Mouse (Mus musculus) small intestine, adult 2 months (tissue): ENCODE measurements at regions not wholly inside any gene's neighbourhood (a gene's known extent, or its start where the extent isn't known, plus 50 kb on each side); places are given as distances from the start of the nearest gene placed in this dataset.

ENCODE experiments used
- H3K27ac ChIP-seq: fragments of 200-500 bp; 2 replicates; pipeline ENCODE4 v1.5.1; 2012; ENCODE audit warnings: low read depth, low read length, control low read depth, inconsistent platforms; ENCODE audit not compliant: insufficient read depth
- H3K27me3 ChIP-seq: fragments of 200-500 bp; 2 replicates; pipeline ENCODE4 v1.6.1; 2012; ENCODE audit warnings: mild to moderate bottlenecking, moderate library complexity, low read length, inconsistent platforms; ENCODE audit not compliant: control insufficient read depth, insufficient read depth
- H3K36me3 ChIP-seq: fragments of 200-500 bp; 2 replicates; pipeline ENCODE4 v1.6.1; 2012; ENCODE audit warnings: mild to moderate bottlenecking, low read length, control low read depth, inconsistent platforms; ENCODE audit not compliant: control insufficient read depth, insufficient read depth
- H3K4me1 ChIP-seq: fragments of 200-500 bp; 2 replicates; pipeline ENCODE4 v1.6.1; 2012; ENCODE audit warnings: low read length, inconsistent platforms, mixed read lengths; ENCODE audit not compliant: control insufficient read depth, insufficient read depth, insufficient read length
- H3K4me3 ChIP-seq: fragments of 200-500 bp; 2 replicates; pipeline ENCODE4 v1.5.1; 2012; ENCODE audit warnings: low read depth, mild to moderate bottlenecking, control low read depth, inconsistent platforms, low read length, moderate library complexity
- CTCF ChIP-seq: fragments of 200-500 bp; IDR thresholded peaks from 2 replicates; pipeline ENCODE4 v1.5.1; 2012; ENCODE audit warnings: low read depth, mild to moderate bottlenecking, control low read depth, inconsistent platforms, low read length, moderate library complexity, mixed read lengths; ENCODE audit not compliant: insufficient replicate concordance, insufficient read length; ENCODE audit errors: extremely low read depth
- POLR2A ChIP-seq: fragments of 200-500 bp; IDR thresholded peaks from 2 replicates; pipeline ENCODE4 v1.6.1; 2012; ENCODE audit warnings: low read depth, mild to moderate bottlenecking, control low read depth, inconsistent platforms, low read length, moderate library complexity
- WGBS: fragments of 180-500 bp; shearing (Covaris S2); methylation state at CpG from one replicate; pipeline ENCODE4 v1.1.7; 2018; 5-methylcytosine and 5-hydroxymethylcytosine counted together

DNA sequence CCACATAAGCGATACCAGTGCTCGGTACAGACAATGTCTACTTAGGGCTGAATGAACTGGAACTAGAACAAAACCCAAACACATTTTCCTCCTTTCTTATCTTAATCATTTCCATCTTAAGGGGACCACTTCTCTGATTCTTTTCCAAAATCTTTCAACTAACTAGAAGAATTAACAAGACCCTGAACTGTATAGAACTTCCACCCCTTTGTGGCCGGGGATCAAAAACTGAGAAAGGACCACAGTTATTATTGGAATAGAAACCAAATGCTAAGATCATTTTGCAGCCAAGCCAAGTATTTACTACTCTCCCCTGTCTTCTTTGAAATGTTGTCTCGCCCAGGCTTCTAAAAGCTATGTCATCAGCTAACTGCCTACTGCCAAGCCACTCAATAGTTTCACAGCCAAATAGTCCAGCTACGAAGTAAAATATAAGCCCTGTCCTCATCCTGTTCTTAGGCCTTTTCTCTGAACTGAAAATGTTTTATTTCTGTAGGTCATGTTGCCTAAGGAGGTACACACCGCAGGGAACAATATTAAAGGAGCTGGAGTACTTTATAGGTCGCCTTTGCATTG is 177.3 kb upstream of the Zpld1 start:
- TF ChIP-seq POLR2A, result no peak
- no peak for TF ChIP-seq CTCF
- whole genome bisulfite sequencing, result 85% methylated on average over 7 of the region's 7 CpGs
- H3K27ac ChIP-seq, result no peak overlapping the region
- H3K36me3 ChIP-seq, result no peaks in the 10 kb centered on the region
- no peak overlapping the region for H3K4me3 ChIP-seq
- no peaks in the 10 kb centered on the region for H3K27me3 ChIP-seq
- H3K4me1 ChIP-seq, result no peaks in the 10 kb centered on the region

DNA sequence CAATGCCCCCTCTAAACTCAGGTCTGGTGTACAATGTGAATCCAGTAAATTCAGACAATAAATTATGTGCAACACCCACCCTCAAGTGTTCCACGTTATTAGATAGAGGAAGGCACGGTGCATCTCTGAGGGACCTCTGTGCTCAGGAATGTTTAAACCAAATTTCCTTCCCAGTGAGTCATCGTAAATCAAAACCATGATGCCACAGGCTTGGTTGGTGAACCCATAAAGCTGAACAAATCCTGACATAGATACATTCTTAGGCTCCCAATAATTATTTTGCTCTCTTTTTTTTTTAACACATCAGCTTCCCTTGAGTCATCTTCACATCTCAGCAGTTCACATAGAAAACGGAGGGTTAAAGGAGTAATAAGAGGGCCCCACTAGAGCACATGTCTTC is 173.6 kb upstream of the Zpld1 start:
- no peak overlapping the region for H3K27ac ChIP-seq
- no peaks in the 10 kb centered on the region for H3K27me3 ChIP-seq
- no peak overlapping the region for H3K4me3 ChIP-seq
- TF ChIP-seq CTCF (no peak), POLR2A (no peak)
- no peaks in the 10 kb centered on the region for H3K4me1 ChIP-seq
- H3K36me3 ChIP-seq, result no peaks in the 10 kb centered on the region
- 49% methylated on average over 4 of the region's 4 CpGs for WGBS

DNA sequence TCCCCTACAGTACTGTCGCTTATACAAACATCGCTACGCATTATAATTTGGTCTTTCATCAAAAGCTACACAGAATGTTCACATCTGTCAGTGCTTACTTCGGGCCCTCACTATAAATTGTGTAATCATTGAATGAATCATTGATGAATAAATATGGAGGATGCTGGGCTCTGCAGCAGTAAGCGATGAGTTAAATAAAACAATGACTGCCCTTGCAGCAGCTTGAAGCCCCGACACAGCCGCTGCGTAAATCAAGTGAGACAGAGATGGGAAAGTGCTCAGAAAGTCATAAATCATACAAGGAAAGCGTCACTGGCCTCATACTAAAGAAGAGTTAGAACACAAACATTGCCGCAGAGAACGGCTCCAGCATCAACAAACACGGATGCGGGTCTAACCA is 172.9 kb upstream of the Zpld1 start:
- Histone ChIP-seq H3K27me3 (no peaks in the 10 kb centered on the region), H3K27ac (no peak overlapping the region), H3K4me1 (no peaks in the 10 kb centered on the region), H3K36me3 (no peaks in the 10 kb centered on the region), H3K4me3 (no peak overlapping the region)
- WGBS, result 37% methylated on average over 13 of the region's 13 CpGs
- TF ChIP-seq POLR2A, result no peak
- no peak for TF ChIP-seq CTCF

DNA sequence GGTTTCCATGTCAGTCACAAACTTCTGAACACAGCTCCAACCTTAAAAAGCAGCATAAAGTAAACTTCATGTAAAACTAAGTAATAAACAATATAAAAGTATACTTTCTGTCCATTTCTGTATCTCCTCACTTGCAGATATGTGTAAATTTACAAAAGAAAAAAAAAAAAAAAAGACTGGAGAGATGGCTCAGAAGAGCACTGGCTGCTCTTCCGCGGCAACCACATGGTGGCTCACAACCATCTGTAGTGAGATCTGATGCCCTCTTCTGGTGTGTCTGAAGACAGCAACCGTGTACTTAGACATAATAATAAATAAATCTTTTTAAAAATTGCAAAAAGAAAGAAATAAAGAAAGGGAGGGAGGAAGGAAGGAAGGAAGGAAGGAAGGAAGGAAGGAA is 171.9 kb upstream of the Zpld1 start:
- Histone ChIP-seq H3K4me1 (no peaks in the 10 kb centered on the region), H3K27me3 (no peaks in the 10 kb centered on the region), H3K36me3 (no peaks in the 10 kb centered on the region), H3K27ac (no peak overlapping the region), H3K4me3 (no peak overlapping the region)
- WGBS, result 63% methylated on average over 3 of the region's 3 CpGs
- no peak for TF ChIP-seq POLR2A
- no peak for TF ChIP-seq CTCF

DNA sequence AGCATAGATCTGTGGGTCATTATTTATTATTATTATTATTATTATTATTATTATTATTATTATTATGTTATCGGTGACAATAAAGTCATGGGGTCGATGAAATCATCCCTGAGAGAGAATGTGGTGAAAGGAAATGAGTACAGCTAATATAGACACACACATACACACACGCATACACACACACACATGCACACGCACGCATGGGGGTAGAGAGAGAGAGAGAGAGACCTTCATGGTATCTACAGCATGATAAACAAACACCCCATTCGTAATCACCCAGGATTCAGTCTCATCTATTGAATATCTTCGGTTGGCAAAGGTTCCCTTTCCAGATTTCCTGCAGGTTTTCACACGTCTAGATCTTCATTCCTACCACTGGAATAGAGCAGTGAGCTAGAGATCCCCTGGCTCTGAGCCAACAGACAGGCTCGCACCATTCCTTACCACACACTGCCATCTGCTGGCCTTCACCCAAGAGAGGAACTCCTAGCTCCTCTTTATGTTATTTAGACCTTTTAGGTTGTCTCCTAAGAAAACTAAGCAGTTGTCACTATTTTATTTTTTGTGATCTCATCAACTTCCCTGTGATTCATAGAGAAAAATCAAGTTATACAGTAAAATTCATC is 171.2 kb upstream of the Zpld1 start:
- H3K4me1 ChIP-seq, result no peaks in the 10 kb centered on the region
- no peaks in the 10 kb centered on the region for H3K27me3 ChIP-seq
- TF ChIP-seq POLR2A (no peak), CTCF (peak; percentile 68; the same call in 1 of the 2 replicates)
- WGBS, result 47% methylated on average over 9 of the region's 9 CpGs
- H3K36me3 ChIP-seq, result no peaks in the 10 kb centered on the region
- H3K4me3 ChIP-seq, result no peak overlapping the region
- no peak overlapping the region for H3K27ac ChIP-seq

DNA sequence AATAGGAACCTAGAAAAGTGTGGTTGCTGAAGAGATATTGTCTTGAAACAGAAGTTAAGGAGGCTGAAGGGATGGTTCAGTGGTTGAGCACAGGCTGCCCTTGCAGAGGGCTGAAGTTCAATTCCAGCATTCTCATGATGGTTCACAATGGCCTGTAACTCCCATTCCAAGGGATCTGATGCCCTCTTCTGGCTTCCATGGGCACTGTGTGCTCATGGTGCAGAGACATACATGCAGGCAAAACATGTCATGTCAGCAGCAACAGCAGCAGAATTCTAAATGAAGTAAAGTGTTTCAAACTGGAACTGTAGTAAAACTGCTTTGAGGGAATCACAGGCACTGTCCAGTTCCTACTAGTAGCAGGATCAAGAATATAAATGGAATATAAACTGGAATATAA is 162.7 kb upstream of the Zpld1 start:
- Histone ChIP-seq H3K36me3 (no peaks in the 10 kb centered on the region), H3K4me1 (no peaks in the 10 kb centered on the region), H3K4me3 (no peak overlapping the region), H3K27ac (no peak overlapping the region), H3K27me3 (no peaks in the 10 kb centered on the region)
- TF ChIP-seq POLR2A (no peak), CTCF (no peak)

DNA sequence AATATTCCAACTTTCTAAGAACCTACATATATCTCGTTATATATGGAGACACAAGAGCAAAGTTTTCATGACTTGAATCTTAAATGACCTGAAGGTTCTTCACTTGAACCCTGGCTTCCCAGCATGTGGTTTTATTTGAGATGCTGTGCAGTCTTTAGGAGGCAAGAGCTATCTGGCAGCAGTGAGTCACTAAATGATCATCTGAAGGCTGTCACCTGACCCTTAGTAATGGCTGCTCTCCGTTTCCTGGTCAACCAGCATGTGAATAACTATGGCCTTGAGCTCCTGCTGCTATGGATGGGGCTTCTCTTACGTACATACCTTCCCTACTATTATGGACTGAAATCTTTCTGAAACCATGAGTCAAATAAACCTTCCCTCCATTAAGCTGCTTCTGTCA is 149.8 kb upstream of the Zpld1 start:
- no peaks in the 10 kb centered on the region for H3K4me1 ChIP-seq
- no peaks in the 10 kb centered on the region for H3K27me3 ChIP-seq
- no peak overlapping the region for H3K27ac ChIP-seq
- no peak for TF ChIP-seq CTCF
- TF ChIP-seq POLR2A, result no peak
- no peak overlapping the region for H3K4me3 ChIP-seq
- 74% methylated on average over 3 of the region's 3 CpGs for WGBS
- no peaks in the 10 kb centered on the region for H3K36me3 ChIP-seq

DNA sequence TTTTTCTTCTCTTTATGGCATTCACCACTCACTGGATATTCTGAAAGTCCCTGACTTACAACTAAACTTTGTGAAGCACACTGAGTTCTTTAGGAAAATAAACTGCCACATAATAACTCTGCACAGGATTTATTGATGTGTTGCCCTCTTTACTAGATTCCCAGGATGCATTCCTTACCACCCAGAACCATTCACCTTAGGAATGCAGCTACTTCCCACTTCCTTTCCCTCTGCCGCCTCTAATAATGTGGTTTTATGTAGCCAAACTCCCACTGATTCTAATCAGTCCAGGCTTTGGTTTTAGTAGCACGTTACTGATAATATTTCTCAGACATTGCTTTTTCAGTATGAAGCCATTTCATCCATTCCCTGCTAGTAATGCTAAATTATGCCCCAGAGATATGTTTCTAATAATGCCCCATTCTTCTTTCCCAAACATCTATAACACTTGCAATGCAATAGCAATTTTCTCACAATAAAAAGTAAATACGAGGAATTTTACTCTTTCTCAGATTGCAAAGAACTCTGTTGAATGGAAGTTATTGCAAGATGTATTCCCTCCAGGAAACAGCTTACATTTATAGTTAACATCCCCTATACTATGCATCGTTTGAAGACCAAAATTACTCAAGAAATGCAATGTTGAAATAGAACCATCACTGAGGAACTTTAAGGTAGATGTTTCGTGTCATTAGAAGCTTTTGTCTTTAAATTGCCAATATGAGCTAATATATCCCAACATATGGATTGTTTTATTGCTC is 145.2 kb upstream of the Zpld1 start:
- Histone ChIP-seq H3K27ac (no peak overlapping the region), H3K27me3 (no peaks in the 10 kb centered on the region), H3K36me3 (no peaks in the 10 kb centered on the region), H3K4me1 (no peaks in the 10 kb centered on the region), H3K4me3 (no peak overlapping the region)
- TF ChIP-seq CTCF (no peak), POLR2A (no peak)
- WGBS, result 75% methylated on average over 5 of the region's 5 CpGs
